Comparison of ENCODE assay signal across 8 mouse cellular contexts in genomic region chr9:20972141-20972992, GRCm38 (mm10). TPM values are rescaled to one million over a fixed set of nuclear protein-coding genes. Genes with fewer than 3 reads are reported as not detected.
DNase-seq lines count a peak whose midpoint lies in the region; ATAC-seq and TF ChIP-seq lines count a peak whose summit lies in the region.

No protein-coding gene starts in this region.

- 28% methylated on average over 28 of the region's 28 CpGs for WGBS in lung, embryonic 16.5 days

- peaks cover 48% of the 10 kb centered on the region for H3K4me1 ChIP-seq in lung, embryonic 16.5 days (replicated peaks; ENCODE audit: control insufficient read depth, insufficient read depth, low read length)

- H3K4me3 ChIP-seq in C2C12 (ENCODE audit: insufficient read depth, poor library complexity, severe bottlenecking), result no peak overlapping the region
- peak overlapping the region; percentile 18 for H3K4me3 ChIP-seq in lung, embryonic 16.5 days (ENCODE audit: low read length)

- H3K79me2 ChIP-seq in C2C12 (ENCODE audit: control insufficient read depth, insufficient read depth), result peaks cover 81% of the 10 kb centered on the region

- peak; percentile 31 for DNase-seq in cerebellum, adult 8-10 months
- DNase-seq in forelimb bud, embryonic 11.5 days (ENCODE audit: low read depth, low spot score), result peak; percentile 46
- peak; percentile 65 for DNase-seq in heart, postnatal 25 days (ENCODE audit: low spot score)
- peak; percentile 37 to 69 for DNase-seq in layer of hippocampus, adult 18-20 months (ENCODE audit: low spot score in 2 of 2)
- peak; percentile 65 to 67 for DNase-seq in right cerebral cortex, adult 2 months (ENCODE audit: low spot score in 2 of 2)
- no peak for DNase-seq in natural killer cell, adult 2 months (ENCODE audit: low spot score in 2 of 2)

- peak overlapping the region; percentile 83 for H3K4me2 ChIP-seq in lung, embryonic 16.5 days (ENCODE audit: low read depth, low read length)

- H3K9ac ChIP-seq in lung, embryonic 16.5 days (ENCODE audit: low read length), result peak overlapping the region; percentile 24

- ATAC-seq in lung, embryonic 16.5 days (ENCODE audit: low read depth), result peak; percentile 37

- H3K27ac ChIP-seq in lung, embryonic 16.5 days (ENCODE audit: low read length), result peak overlapping the region; percentile 94

- peak overlapping the region; percentile 83 for H3ac ChIP-seq in C2C12 (ENCODE audit: control insufficient read depth, insufficient read length, low read depth)

- H3K9me3 ChIP-seq in lung, embryonic 16.5 days (ENCODE audit: control insufficient read depth, low read length), result no peaks in the 10 kb centered on the region

- peaks cover 18% of the 10 kb centered on the region for H3K36me3 ChIP-seq in C2C12 (ENCODE audit: control insufficient read depth, insufficient read depth)
- peaks cover 21% of the 10 kb centered on the region for H3K36me3 ChIP-seq in lung, embryonic 16.5 days (ENCODE audit: control insufficient read depth, insufficient read depth, low read length)

- TF ChIP-seq CTCF in C2C12 (IDR thresholded peaks at IDR 0.05; ENCODE audit: control insufficient read depth, insufficient read depth, insufficient read length), result no peak

- H3K27me3 ChIP-seq in C2C12 (ENCODE audit: control insufficient read depth, insufficient read depth, insufficient read length), result no peaks in the 10 kb centered on the region
- H3K27me3 ChIP-seq in lung, embryonic 16.5 days (ENCODE audit: control insufficient read depth, insufficient read depth, low read depth, low read length), result no peaks in the 10 kb centered on the region

- H3K79me3 ChIP-seq in C2C12 (ENCODE audit: low read depth), result peaks cover 51% of the 10 kb centered on the region

- intact Hi-C loops in heart, postnatal 25 days (cut with DNase I), result no loop called here

TF ChIP-seq in C2C12, 6 proteins besides CTCF, POLR2A, EP300 and RAD21:
- TF ChIP-seq MYOD1 (IDR thresholded peaks at IDR 0.05; ENCODE audit: control insufficient read depth, insufficient read length, low read depth) (no peak), MAX (IDR thresholded peaks at IDR 0.05) (peak; percentile 7)

RNA-seq across cellular contexts. Expression of gene S1pr2, which starts 4.2 kb away (rescaled TPM):
- polyA plus RNA-seq in C2C12 (2012; fragmentation: generic; extraction: Trizol), result 13.0 TPM
- 1 to 10 TPM; 4.2 to 6.7 TPM for total RNA-seq in heart, postnatal 25 days (2021)
- total RNA-seq in layer of hippocampus, adult 18-20 months (2021), result 1 to 10 TPM; 1.6 to 2.1 TPM
- polyA plus RNA-seq in lung, embryonic 16.5 days (2015; fragmentation: Nextera tagmentation; extraction: Ambion mirVana), result 63.5 and 67.2 TPM in 2 replicates

RNA-seq across cellular contexts. Expression of gene Dnmt1, which starts 12.7 kb away (rescaled TPM):
- 69.7 TPM for polyA plus RNA-seq in C2C12 (2012; fragmentation: generic; extraction: Trizol)
- 10 to 100 TPM; 12.4 to 12.7 TPM for total RNA-seq in heart, postnatal 25 days (2021)
- 10 to 100 TPM; 32.1 to 34.7 TPM for total RNA-seq in layer of hippocampus, adult 18-20 months (2021)
- 92.5 and 97.1 TPM in 2 replicates for polyA plus RNA-seq in lung, embryonic 16.5 days (2015; fragmentation: Nextera tagmentation; extraction: Ambion mirVana)

RNA-seq across cellular contexts. Expression of gene Mrpl4, which starts 30.2 kb away (rescaled TPM):
- polyA plus RNA-seq in C2C12 (2012; fragmentation: generic; extraction: Trizol), result 107 TPM
- 100 to 1,000 TPM; 143 to 144 TPM for total RNA-seq in heart, postnatal 25 days (2021)
- total RNA-seq in layer of hippocampus, adult 18-20 months (2021), result 10 to 100 TPM; 61.0 to 61.9 TPM
- 156 TPM in 2 replicates for polyA plus RNA-seq in lung, embryonic 16.5 days (2015; fragmentation: Nextera tagmentation; extraction: Ambion mirVana)

RNA-seq across cellular contexts. Expression of gene Icam1, which starts 43.4 kb away (rescaled TPM):
- polyA plus RNA-seq in C2C12 (2012; fragmentation: generic; extraction: Trizol), result 0.09 TPM
- 1 to 10 TPM; 7.7 to 9.6 TPM for total RNA-seq in heart, postnatal 25 days (2021)
- total RNA-seq in layer of hippocampus, adult 18-20 months (2021), result 1 to 10 TPM; 2.0 to 2.6 TPM
- polyA plus RNA-seq in lung, embryonic 16.5 days (2015; fragmentation: Nextera tagmentation; extraction: Ambion mirVana), result 76.2 and 93.0 TPM in 2 replicates

RNA-seq across cellular contexts. Expression of gene Icam4, which starts 56.8 kb away (rescaled TPM):
- 0.43 TPM for polyA plus RNA-seq in C2C12 (2012; fragmentation: generic; extraction: Trizol)
- under 1 TPM; 0.26 to 0.64 TPM for total RNA-seq in heart, postnatal 25 days (2021)
- 1 to 10 TPM in 1 of 2 experiments, under 1 TPM in 1; 0.97 to 1.2 TPM for total RNA-seq in layer of hippocampus, adult 18-20 months (2021)
- polyA plus RNA-seq in lung, embryonic 16.5 days (2015; fragmentation: Nextera tagmentation; extraction: Ambion mirVana), result 2.2 and 4.2 TPM in 2 replicates

Comparison
In these comparisons a context has a peak if more than half of its experiments do, and no peak if none do; other contexts are left out.
1. DNase-seq: peak in cerebellum, adult 8-10 months (single experiment), forelimb bud, embryonic 11.5 days (single experiment), heart, postnatal 25 days (single experiment), layer of hippocampus, adult 18-20 months (2 of 2) and right cerebral cortex, adult 2 months (2 of 2); none in natural killer cell, adult 2 months (0 of 2).